Mouse (Mus musculus) ZHBTc4 (cell line): Measurements from ENCODE around the gene Hyls1.

Experiments
- DNase-seq: peaks from one replicate; pipeline ENCODE4 v3.0.0-alpha.2; 2011; ENCODE audit warnings: low read depth, low spot score

Hyls1 gene

GRCm38 (mm10) chr9:35544666-35545065 lies 25.5 kb downstream of the Hyls1 start:
- DNase-seq = no peak

- no peak for DNase-seq
These were observed 26.9 kb downstream of the Hyls1 start for GRCm38 (mm10) chr9:35543099-35543860.

GRCm38 (mm10) chr9:35541941-35542340 lies 28.3 kb downstream of the Hyls1 start:
- no peak for DNase-seq

GRCm38 (mm10) chr9:35541488-35541887 lies 28.7 kb downstream of the Hyls1 start:
- peak; percentile 84 for DNase-seq

GRCm38 (mm10) chr9:35541024-35541423 lies 29.2 kb downstream of the Hyls1 start:
- no peak for DNase-seq

- DNase-seq = no peak
These were observed 31.0 kb downstream of the Hyls1 start for GRCm38 (mm10) chr9:35539001-35539750.

GRCm38 (mm10) chr9:35535876-35536275 lies 34.3 kb downstream of the Hyls1 start:
- DNase-seq = no peak

GRCm38 (mm10) chr9:35535110-35535509 lies 35.1 kb downstream of the Hyls1 start:
- DNase-seq = peak; percentile 87

GRCm38 (mm10) chr9:35533266-35533665 lies 36.9 kb downstream of the Hyls1 start:
- no peak for DNase-seq

- DNase-seq = no peak
These were observed 40.4 kb downstream of the Hyls1 start for GRCm38 (mm10) chr9:35529796-35530195.

GRCm38 (mm10) chr9:35529141-35529540 lies 41.1 kb downstream of the Hyls1 start:
- no peak for DNase-seq

- peak; percentile 68 for DNase-seq
These were observed 46.2 kb downstream of the Hyls1 start for GRCm38 (mm10) chr9:35523941-35524411.

GRCm38 (mm10) chr9:35523541-35523940 lies 46.7 kb downstream of the Hyls1 start:
- peak; percentile 16 for DNase-seq

- no peak for DNase-seq
These were observed 47.2 kb downstream of the Hyls1 start for GRCm38 (mm10) chr9:35522821-35523515.

- DNase-seq = no peak
These were observed 48.0 kb downstream of the Hyls1 start for GRCm38 (mm10) chr9:35522241-35522640.

- DNase-seq = no peak
These were observed 49.4 kb downstream of the Hyls1 start for GRCm38 (mm10) chr9:35520631-35521348.

GRCm38 (mm10) chr9:35518169-35518568 lies 52.0 kb downstream of the Hyls1 start, which contains the start of gene Gm1113:
Gene Gm1113, minus strand, starts transcription at chr9:35518269.
- no peak for DNase-seq

- DNase-seq = no peak
These were observed 53.5 kb downstream of the Hyls1 start for GRCm38 (mm10) chr9:35516711-35517110.

- no peak for DNase-seq
These were observed 54.0 kb downstream of the Hyls1 start for GRCm38 (mm10) chr9:35516182-35516581.

GRCm38 (mm10) chr9:35513900-35514299 lies 56.3 kb downstream of the Hyls1 start:
- DNase-seq = no peak
